Mouse (Mus musculus) MEL (cell line): ENCODE data around the gene Tmco5b. TPM values are rescaled to one million over a fixed set of nuclear protein-coding genes. Genes with fewer than 3 reads are reported as not detected.

ENCODE experiments used
- DNase-seq: peaks from one replicate; pipeline ENCODE4 v3.0.0; 2011; ENCODE audit warnings: low read depth, low spot score
- H3K27ac ChIP-seq: 2 replicates; pipeline ENCODE4 v1.5.1; 2012; ENCODE audit warnings: low read depth, mild to moderate bottlenecking, control low read depth, low read length, moderate library complexity; ENCODE audit not compliant: control insufficient read depth
- H3K27me3 ChIP-seq, 2 experiments: fragments of 150-350 bp in 1 of 2; sonication (generic) in 1 of 2; 2 replicates each; pipeline ENCODE4 v1.6.1; 2012; ENCODE audit warnings: low read length in 2 of 2, mild to moderate bottlenecking in 2 of 2, improper control_type of control experiment in 1 of 2, moderate library complexity in 1 of 2; ENCODE audit not compliant: insufficient read depth in 2 of 2, control insufficient read depth in 1 of 2
- H3K36me3 ChIP-seq, 2 experiments: 2 replicates each; pipeline ENCODE4 v1.6.1; 2012 to 2014; ENCODE audit warnings: low read length in 2 of 2, improper control_type of control experiment in 1 of 2, inconsistent platforms in 1 of 2, mild to moderate bottlenecking in 1 of 2; ENCODE audit not compliant: insufficient read depth in 2 of 2, control insufficient read depth in 1 of 2
- H3K4me1 ChIP-seq, 2 experiments: fragments of 150-350 bp in 1 of 2; sonication (generic) in 1 of 2; 2 replicates each; pipeline ENCODE4 v1.6.1; 2012; ENCODE audit warnings: low read length in 2 of 2, improper control_type of control experiment in 1 of 2, mild to moderate bottlenecking in 1 of 2; ENCODE audit not compliant: insufficient read depth in 2 of 2, control insufficient read depth in 1 of 2
- H3K4me3 ChIP-seq, 2 experiments: fragments of 150-350 bp in 1 of 2; sonication (generic) in 1 of 2; 2 replicates each; pipeline ENCODE4 v1.5.1; 2012; ENCODE audit warnings: low read depth in 2 of 2, low read length in 2 of 2, mild to moderate bottlenecking in 2 of 2, moderate library complexity in 2 of 2, control low read depth in 1 of 2, improper control_type of control experiment in 1 of 2; ENCODE audit not compliant: control insufficient read depth in 1 of 2, insufficient read depth in 1 of 2
- H3K79me2 ChIP-seq: 2 replicates; pipeline ENCODE4 v1.6.1; 2012; ENCODE audit warnings: mild to moderate bottlenecking, low read length, moderate library complexity; ENCODE audit not compliant: control insufficient read depth, poor library complexity, insufficient read depth
- H3K9ac ChIP-seq: 2 replicates; pipeline ENCODE4 v1.6.1; 2012; ENCODE audit warnings: low read depth, mild to moderate bottlenecking, control low read depth, low read length, moderate library complexity; ENCODE audit not compliant: control insufficient read depth, poor library complexity, severe bottlenecking
- H3K9me3 ChIP-seq: fragments of 150-350 bp; sonication (generic); replicated peaks from 2 replicates; pipeline ENCODE4 v1.6.1; 2012; ENCODE audit warnings: mild to moderate bottlenecking, low read length, improper control_type of control experiment, moderate library complexity; ENCODE audit not compliant: insufficient read depth
- ELF1 ChIP-seq: IDR thresholded peaks from 2 replicates; pipeline ENCODE4 v1.6.1; 2014; ENCODE audit warnings: low read depth, mild to moderate bottlenecking, inconsistent platforms, low read length, improper control_type of control experiment, moderate library complexity
- HCFC1 ChIP-seq: IDR thresholded peaks from 2 replicates; pipeline ENCODE4 v1.6.1; 2012; ENCODE audit warnings: low read depth, mild to moderate bottlenecking, inconsistent platforms, low read length, improper control_type of control experiment, moderate library complexity
- MXI1 ChIP-seq: IDR thresholded peaks from 2 replicates; pipeline ENCODE4 v1.6.1; 2011; ENCODE audit warnings: mild to moderate bottlenecking, low read depth, low read length, improper control_type of control experiment
- NELFE ChIP-seq: IDR thresholded peaks from 2 replicates; pipeline ENCODE4 v1.6.1; 2011; ENCODE audit warnings: low read depth, low read length, improper control_type of control experiment
- POLR2A ChIP-seq, 2 experiments: IDR thresholded peaks; 2 replicates each; pipeline ENCODE4 v1.6.1; 2011 to 2012; ENCODE audit warnings: low read length in 2 of 2, mild to moderate bottlenecking in 2 of 2, control low read depth in 1 of 2, improper control_type of control experiment in 1 of 2, low read depth in 1 of 2, moderate library complexity in 1 of 2; ENCODE audit not compliant: control insufficient read depth in 1 of 2, insufficient read depth in 1 of 2, poor library complexity in 1 of 2
- USF1 ChIP-seq: IDR thresholded peaks from 2 replicates; pipeline ENCODE4 v1.6.1; 2014; ENCODE audit warnings: low read depth, mild to moderate bottlenecking, inconsistent platforms, low read length, improper control_type of control experiment, moderate library complexity
- USF2 ChIP-seq, 2 experiments: IDR thresholded peaks; 2 replicates each; pipeline ENCODE4 v1.6.1; 2011 to 2012; ENCODE audit warnings: improper control_type of control experiment in 2 of 2, low read length in 2 of 2, borderline replicate concordance in 1 of 2, inconsistent platforms in 1 of 2, low read depth in 1 of 2, mild to moderate bottlenecking in 1 of 2; ENCODE audit not compliant: insufficient read depth in 1 of 2
- ZNF384 ChIP-seq: IDR thresholded peaks from 2 replicates; pipeline ENCODE4 v1.6.1; 2012; ENCODE audit warnings: low read depth, mild to moderate bottlenecking, inconsistent platforms, low read length, improper control_type of control experiment
- polyA plus RNA-seq, 2 experiments: library from polyadenylated mRNA; stranded (reverse) in 1 of 2; unstranded in 1 of 2; fragments of >175 nt in 1 of 2; fragments of >200 nt in 1 of 2; gene quantifications; 2 replicates each; pipeline versions ENCODE4 v1.2.1 to v1.2.4; 2012; ENCODE audit warnings: low replicate concordance in 2 of 2, low read depth in 1 of 2; ENCODE audit not compliant: insufficient read length in 2 of 2, insufficient read depth in 1 of 2, missing spikeins in 1 of 2
- total RNA-seq: library from RNA; depleted of rRNA; stranded (reverse); fragments of 300-350 nt; gene quantifications from 2 replicates; pipeline ENCODE4 v1.2.3, GENCODE M21; 2012; rRNA removed

Gene Tmco5b
- total and polyA plus RNA-seq, 3 experiments, result not detected

DNA sequence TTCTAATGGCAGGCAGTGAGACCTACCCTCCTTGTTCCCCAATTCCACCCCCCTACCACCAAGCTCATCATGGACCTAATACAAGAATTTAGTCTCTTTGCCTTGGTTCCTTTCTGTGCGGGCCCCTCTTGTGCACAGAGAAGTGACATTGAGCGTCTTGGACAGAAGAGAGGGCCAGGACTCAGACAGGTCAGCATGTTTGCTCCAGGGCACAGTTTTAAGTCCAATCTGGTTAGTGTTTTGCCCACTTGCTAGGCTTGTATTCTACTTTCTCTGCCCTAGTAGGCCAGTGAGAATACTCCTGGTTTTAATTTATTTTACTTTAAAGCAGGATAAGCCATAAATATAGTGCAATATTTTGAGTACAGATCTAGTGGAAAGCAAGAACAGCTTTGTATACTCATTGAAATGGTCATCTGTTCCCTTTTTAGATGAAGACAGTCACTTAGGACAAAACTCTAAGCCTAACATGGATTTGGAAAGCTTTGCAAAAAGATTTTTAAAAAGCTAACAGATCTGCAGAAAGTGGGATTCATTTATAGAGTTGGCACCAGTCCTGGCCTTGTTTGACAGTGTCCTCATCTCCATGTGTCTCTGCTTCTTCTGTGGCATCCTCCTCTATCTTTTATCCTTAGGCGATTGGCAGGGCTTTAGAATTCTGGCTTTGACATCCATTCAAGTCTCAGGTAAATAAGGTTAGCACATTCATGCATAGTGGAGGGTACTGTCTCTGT lies 50.2 kb downstream of the Tmco5b start:
- no peak overlapping the region for H3K4me3 ChIP-seq
- H3K4me1 ChIP-seq, result no peaks in the 10 kb centered on the region
- no peak overlapping the region for H3K9ac ChIP-seq
- no peak overlapping the region for H3K27ac ChIP-seq
- H3K9me3 ChIP-seq, result no peaks in the 10 kb centered on the region
- DNase-seq, result no peak
- H3K36me3 ChIP-seq, result no peaks in the 10 kb centered on the region
- TF ChIP-seq MXI1 (no peak), NELFE (no peak), USF2 (IDR thresholded peaks at IDR 0.05; ENCODE audit: borderline replicate concordance in 1 of 2, insufficient read depth in 1 of 2, low read depth in 1 of 2, low read length in 2 of 2) (no peak), HCFC1 (no peak), ZNF384 (no peak), USF1 (no peak), POLR2A (IDR thresholded peaks at IDR 0.05; ENCODE audit: control insufficient read depth in 1 of 2, insufficient read depth in 1 of 2, low read depth in 1 of 2, low read length in 2 of 2, poor library complexity in 1 of 2) (no peak)
- H3K79me2 ChIP-seq, result no peaks in the 10 kb centered on the region
- H3K27me3 ChIP-seq, result no peaks in the 10 kb centered on the region

DNA sequence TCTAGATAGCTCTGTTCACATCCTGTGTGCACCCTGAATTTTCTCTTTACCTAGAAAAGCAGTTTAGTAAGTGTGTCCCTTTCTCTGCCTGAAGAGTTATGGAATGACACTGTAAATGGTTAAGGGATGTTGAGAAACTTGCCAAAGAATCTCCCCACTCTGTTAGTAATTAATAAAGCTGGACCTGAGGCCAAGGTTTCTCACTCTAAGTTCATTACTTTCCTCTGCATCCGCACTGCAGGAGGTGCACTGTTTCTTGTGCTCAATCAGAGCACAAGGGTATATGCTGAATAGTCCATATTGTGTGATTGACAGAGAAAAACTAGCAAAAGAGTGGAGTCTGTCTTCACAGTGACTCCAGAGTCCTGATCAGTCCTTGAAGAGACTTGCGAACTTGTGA lies 59.0 kb downstream of the Tmco5b start:
- Histone ChIP-seq H3K27ac (no peak overlapping the region), H3K79me2 (no peaks in the 10 kb centered on the region)
- no peak for TF ChIP-seq ELF1
- TF ChIP-seq, all 39 proteins: peak for 0
- Histone ChIP-seq H3K4me3 (no peak overlapping the region), H3K36me3 (no peaks in the 10 kb centered on the region), H3K4me1 (no peaks in the 10 kb centered on the region), H3K9me3 (no peaks in the 10 kb centered on the region), H3K9ac (no peak overlapping the region), H3K27me3 (no peaks in the 10 kb centered on the region)
- no peak for DNase-seq

Other genes starting within 250 kb of the Tmco5b start
- gene Ryr3, start 68.6 kb upstream of the Tmco5b start, total RNA-seq, result under 0.01 TPM in 1 of 2 replicates, not detected in the other
- gene Ryr3, start 68.6 kb upstream of the Tmco5b start, polyA plus RNA-seq, result under 1 TPM in 1 of 2 experiments, not detected in 1; 0.04 TPM
- gene Fmn1, start 42.0 kb downstream of the Tmco5b start, total RNA-seq, result not detected in 2 replicates
- gene Fmn1, start 42.0 kb downstream of the Tmco5b start, polyA plus RNA-seq, result not detected